Mouse (Mus musculus): ENCODE measurements around the gene Lrwd1.

GRCm38 (mm10) chr5:136077001-136077550, 58.8 kb downstream of the Lrwd1 start:
- TF ChIP-seq ZNF384 (IDR thresholded peaks at IDR 0.05; ENCODE audit: low read depth, low read length) (no peak), HCFC1 (IDR thresholded peaks at IDR 0.05; ENCODE audit: borderline replicate concordance, insufficient read depth, low read length) (no peak), MAFK (IDR thresholded peaks at IDR 0.05; ENCODE audit: insufficient read depth, low read depth, low read length) (no peak), CHD2 (IDR thresholded peaks at IDR 0.05; ENCODE audit: low read depth, low read length) (no peak), ZC3H11A (IDR thresholded peaks at IDR 0.05; ENCODE audit: borderline replicate concordance, low read depth, low read length) (no peak)
